Mouse (Mus musculus): ENCODE measurements around the gene Bag5.
A peak's percentile ranks its signal among the peaks of the same experiment; 100 is the strongest.

The Bag5 gene

GRCm38 (mm10) chr12:111696239-111696638, 16.8 kb downstream of the Bag5 start:
- DNase-seq = peak; percentile 92 to 93

GRCm38 (mm10) chr12:111694880-111695804, 17.9 kb downstream of the Bag5 start:
- DNase-seq = peak; percentile 66 to 69

- DNase-seq = no peak
Measured at GRCm38 (mm10) chr12:111694271-111694781, 18.7 kb downstream of the Bag5 start.

GRCm38 (mm10) chr12:111693341-111694270, 19.5 kb downstream of the Bag5 start:
- peak; percentile 75 to 86 for DNase-seq

GRCm38 (mm10) chr12:111692899-111693298, 20.2 kb downstream of the Bag5 start:
- peak; percentile 27 to 36 for DNase-seq

GRCm38 (mm10) chr12:111691346-111691872, 21.6 kb downstream of the Bag5 start:
- peak; percentile 50 to 60 for DNase-seq

GRCm38 (mm10) chr12:111689426-111689825, 23.6 kb downstream of the Bag5 start:
- DNase-seq = peak; percentile 45 to 53

GRCm38 (mm10) chr12:111688069-111688428, 25.0 kb downstream of the Bag5 start:
- peak; percentile 74 to 79 for DNase-seq

- DNase-seq = peak; percentile 90 to 91
Measured at GRCm38 (mm10) chr12:111687350-111688068, 25.5 kb downstream of the Bag5 start.

GRCm38 (mm10) chr12:111686390-111686789, 26.7 kb downstream of the Bag5 start:
- peak in 1 of 2 experiments; percentile 33 for DNase-seq

GRCm38 (mm10) chr12:111682806-111683205, 30.3 kb downstream of the Bag5 start:
- no peak for DNase-seq

- no peak for DNase-seq
Measured at GRCm38 (mm10) chr12:111682003-111682402, 31.1 kb downstream of the Bag5 start.

- DNase-seq = peak; percentile 73 to 77
Measured at GRCm38 (mm10) chr12:111681305-111681704, 31.8 kb downstream of the Bag5 start.

- DNase-seq = no peak
Measured at GRCm38 (mm10) chr12:111680661-111681060, 32.4 kb downstream of the Bag5 start.

- no peak for DNase-seq
Measured at GRCm38 (mm10) chr12:111678997-111679396, 34.1 kb downstream of the Bag5 start.

GRCm38 (mm10) chr12:111678670-111678933, 34.5 kb downstream of the Bag5 start:
- DNase-seq = no peak

- peak; percentile 97 to 98 for DNase-seq
Measured at GRCm38 (mm10) chr12:111677882-111678669, 35.0 kb downstream of the Bag5 start, which contains the start of gene Trmt61a. TSS of gene Trmt61a (plus strand) at chr12:111678105.

- peak; percentile 65 to 67 for DNase-seq
Measured at GRCm38 (mm10) chr12:111677421-111677820, 35.6 kb downstream of the Bag5 start.

GRCm38 (mm10) chr12:111675797-111676580, 37.1 kb downstream of the Bag5 start:
- no peak for DNase-seq

- DNase-seq = no peak
Measured at GRCm38 (mm10) chr12:111674850-111675486, 38.1 kb downstream of the Bag5 start.
